ENCODE assay signal across 8 mouse cellular contexts in genomic region chr5:23413058-23413457, GRCm38 (mm10). TPM values are rescaled to one million over a fixed set of nuclear protein-coding genes. Genes with fewer than 3 reads are reported as not detected.
DNase-seq lines count a peak whose midpoint lies in the region; ATAC-seq and TF ChIP-seq lines count a peak whose summit lies in the region.

No protein-coding gene starts in this region.

- 27% methylated on average over 4 of the region's 4 CpGs for WGBS in forebrain, embryonic 13.5 days
- WGBS in forebrain, embryonic 14.5 days = 26% methylated on average over 4 of the region's 4 CpGs
- WGBS in liver, adult 2 months = 72% methylated on average over 4 of the region's 4 CpGs
- WGBS in liver, embryonic 12.5 days (ENCODE audit: insufficient replicate concordance) = 72% methylated on average over 4 of the region's 4 CpGs
- 29% methylated on average over 4 of the region's 4 CpGs for WGBS in hindbrain, embryonic 15.5 days
- WGBS in neural tube, embryonic 15.5 days = 10% methylated on average over 4 of the region's 4 CpGs

- DNase-seq in forebrain, embryonic 14.5 days (ENCODE audit: low spot score) = no peak
- no peak for DNase-seq in liver, adult 2 months (ENCODE audit: extremely low read depth, low read depth, low spot score)
- no peak for DNase-seq in urinary bladder, postnatal 36 days (ENCODE audit: low spot score in 2 of 2)
- no peak for DNase-seq in urinary bladder, adult 18-20 months (ENCODE audit: low spot score in 2 of 2)

- H3K4me3 ChIP-seq in forebrain, embryonic 13.5 days = no peak overlapping the region
- H3K4me3 ChIP-seq in forebrain, embryonic 14.5 days (ENCODE audit: low read depth, low read length) = no peak overlapping the region
- H3K4me3 ChIP-seq in liver, adult 2 months (ENCODE audit: insufficient read depth, low read depth, low read length) = no peak overlapping the region
- H3K4me3 ChIP-seq in liver, embryonic 12.5 days = no peak overlapping the region
- H3K4me3 ChIP-seq in hindbrain, embryonic 15.5 days = no peak overlapping the region
- H3K4me3 ChIP-seq in neural tube, embryonic 15.5 days (replicated peaks) = no peak overlapping the region

- H3K27ac ChIP-seq in forebrain, embryonic 13.5 days = peak overlapping the region; percentile 91; the same call in 1 of the 2 replicates
- no peak overlapping the region for H3K27ac ChIP-seq in forebrain, embryonic 14.5 days (ENCODE audit: low read depth, low read length)
- peak overlapping the region; percentile 68; the same call in 1 of the 2 replicates for H3K27ac ChIP-seq in liver, adult 2 months (replicated peaks; ENCODE audit: insufficient read depth, low read depth, low read length)
- no peak overlapping the region for H3K27ac ChIP-seq in liver, embryonic 12.5 days
- H3K27ac ChIP-seq in hindbrain, embryonic 15.5 days (replicated peaks) = peak overlapping the region; percentile 66
- H3K27ac ChIP-seq in neural tube, embryonic 15.5 days (replicated peaks) = peak overlapping the region; percentile 74

- peak overlapping the region; percentile 27; the same call in 1 of the 2 replicates for H3K4me2 ChIP-seq in forebrain, embryonic 13.5 days
- no peak overlapping the region for H3K4me2 ChIP-seq in forebrain, embryonic 14.5 days (ENCODE audit: low read length)
- no peak overlapping the region for H3K4me2 ChIP-seq in liver, embryonic 12.5 days
- H3K4me2 ChIP-seq in hindbrain, embryonic 15.5 days = no peak overlapping the region
- no peak overlapping the region for H3K4me2 ChIP-seq in neural tube, embryonic 15.5 days

- H3K9me3 ChIP-seq in forebrain, embryonic 13.5 days (replicated peaks) = no peaks in the 10 kb centered on the region
- no peaks in the 10 kb centered on the region for H3K9me3 ChIP-seq in forebrain, embryonic 14.5 days (replicated peaks; ENCODE audit: control insufficient read depth, low read length)
- no peaks in the 10 kb centered on the region for H3K9me3 ChIP-seq in liver, embryonic 12.5 days (replicated peaks)
- no peaks in the 10 kb centered on the region for H3K9me3 ChIP-seq in hindbrain, embryonic 15.5 days
- no peaks in the 10 kb centered on the region for H3K9me3 ChIP-seq in neural tube, embryonic 15.5 days (replicated peaks)

- TF ChIP-seq POLR2A in liver, adult 2 months (IDR thresholded peaks at IDR 0.05; ENCODE audit: extremely low read depth, insufficient read depth, low read length) = no peak

- no peak for ATAC-seq in forebrain, embryonic 13.5 days
- ATAC-seq in forebrain, embryonic 14.5 days = no peak
- no peak for ATAC-seq in liver, embryonic 12.5 days
- no peak for ATAC-seq in hindbrain, embryonic 15.5 days (ENCODE audit: low FRiP score, low read depth)
- no peak for ATAC-seq in neural tube, embryonic 15.5 days (ENCODE audit: low FRiP score)

- H3K79me2 ChIP-seq in liver, adult 2 months (ENCODE audit: control insufficient read depth, insufficient read depth, low read length) = peaks cover 11% of the 10 kb centered on the region; the same call in 1 of the 2 replicates

- H3K4me1 ChIP-seq in forebrain, embryonic 13.5 days = peaks cover 52% of the 10 kb centered on the region
- H3K4me1 ChIP-seq in forebrain, embryonic 14.5 days (ENCODE audit: control insufficient read depth, insufficient read depth, low read length) = peaks cover 43% of the 10 kb centered on the region
- H3K4me1 ChIP-seq in liver, adult 2 months (ENCODE audit: control insufficient read depth, insufficient read depth, low read length) = peaks cover 62% of the 10 kb centered on the region
- H3K4me1 ChIP-seq in liver, embryonic 12.5 days = peaks cover 65% of the 10 kb centered on the region
- H3K4me1 ChIP-seq in hindbrain, embryonic 15.5 days (replicated peaks) = peaks cover 70% of the 10 kb centered on the region
- peaks cover 72% of the 10 kb centered on the region for H3K4me1 ChIP-seq in neural tube, embryonic 15.5 days

- no peak for TF ChIP-seq CTCF in liver, adult 2 months (IDR thresholded peaks at IDR 0.05; ENCODE audit: low read depth, low read length)

- H3K36me3 ChIP-seq in forebrain, embryonic 13.5 days (ENCODE audit: poor library complexity, severe bottlenecking) = peaks cover 26% of the 10 kb centered on the region
- H3K36me3 ChIP-seq in forebrain, embryonic 14.5 days (ENCODE audit: control insufficient read depth, insufficient read depth, low read length) = peaks cover 33% of the 10 kb centered on the region
- H3K36me3 ChIP-seq in liver, adult 2 months (ENCODE audit: control insufficient read depth, insufficient read depth, low read length) = 0 out of 2 replicates have a peak, but pooled peaks cover 1% of the 10 kb centered on the region
- H3K36me3 ChIP-seq in liver, embryonic 12.5 days = peaks cover 44% of the 10 kb centered on the region
- peaks cover 6% of the 10 kb centered on the region; the same call in 1 of the 2 replicates for H3K36me3 ChIP-seq in hindbrain, embryonic 15.5 days
- peaks cover 13% of the 10 kb centered on the region; the same call in 1 of the 2 replicates for H3K36me3 ChIP-seq in neural tube, embryonic 15.5 days

- no peak overlapping the region for H3K9ac ChIP-seq in forebrain, embryonic 13.5 days
- H3K9ac ChIP-seq in forebrain, embryonic 14.5 days (ENCODE audit: low read length) = no peak overlapping the region
- no peak overlapping the region for H3K9ac ChIP-seq in liver, adult 2 months (ENCODE audit: low read depth, low read length)
- no peak overlapping the region for H3K9ac ChIP-seq in liver, embryonic 12.5 days
- no peak overlapping the region for H3K9ac ChIP-seq in hindbrain, embryonic 15.5 days
- no peak overlapping the region for H3K9ac ChIP-seq in neural tube, embryonic 15.5 days (replicated peaks)

- H3K27me3 ChIP-seq in forebrain, embryonic 13.5 days = no peaks in the 10 kb centered on the region
- no peaks in the 10 kb centered on the region for H3K27me3 ChIP-seq in forebrain, embryonic 14.5 days (replicated peaks; ENCODE audit: control insufficient read depth, insufficient read depth, low read length)
- no peaks in the 10 kb centered on the region for H3K27me3 ChIP-seq in liver, adult 2 months (ENCODE audit: control insufficient read depth, insufficient read depth, low read length)
- H3K27me3 ChIP-seq in liver, embryonic 12.5 days (replicated peaks) = no peaks in the 10 kb centered on the region
- H3K27me3 ChIP-seq in hindbrain, embryonic 15.5 days = no peaks in the 10 kb centered on the region
- no peaks in the 10 kb centered on the region for H3K27me3 ChIP-seq in neural tube, embryonic 15.5 days (replicated peaks)

RNA-seq across cellular contexts. Expression of gene Kmt2e, which starts 21.2 kb away (rescaled TPM):
- 165 and 170 TPM in 2 replicates for polyA plus RNA-seq in forebrain, embryonic 13.5 days (2015; fragmentation: Nextera tagmentation; extraction: Ambion mirVana)
- polyA plus RNA-seq in forebrain, embryonic 14.5 days (2014; fragmentation: Nextera tagmentation; extraction: Ambion mirVana) = 131 and 154 TPM in 2 replicates
- 19.1 and 23.2 TPM in 2 replicates for total RNA-seq in liver, adult 2 months (2014; rRNA removed)
- 5.5 and 8.1 TPM in 2 replicates for polyA plus RNA-seq in liver, adult 2 months (2012; rRNA removed)
- polyA plus RNA-seq in liver, embryonic 12.5 days (2016; fragmentation: Nextera tagmentation; extraction: Ambion mirVana) = 45.1 and 45.4 TPM in 2 replicates
- polyA plus RNA-seq in hindbrain, embryonic 15.5 days (2015; fragmentation: Nextera tagmentation; extraction: Ambion mirVana) = 146 and 152 TPM in 2 replicates
- polyA plus RNA-seq in neural tube, embryonic 15.5 days (2015; fragmentation: Nextera tagmentation; extraction: Ambion mirVana) = 137 and 147 TPM in 2 replicates

Comparison
In these comparisons a context has a peak if more than half of its experiments do, and no peak if none do; other contexts are left out.
1. H3K27ac ChIP-seq: peak in forebrain, embryonic 13.5 days (single experiment), liver, adult 2 months (single experiment), hindbrain, embryonic 15.5 days (single experiment) and neural tube, embryonic 15.5 days (single experiment); none in forebrain, embryonic 14.5 days (single experiment) and liver, embryonic 12.5 days (single experiment).